Mouse (Mus musculus): ENCODE data around the gene Kctd4.

Kctd4 gene

DNA sequence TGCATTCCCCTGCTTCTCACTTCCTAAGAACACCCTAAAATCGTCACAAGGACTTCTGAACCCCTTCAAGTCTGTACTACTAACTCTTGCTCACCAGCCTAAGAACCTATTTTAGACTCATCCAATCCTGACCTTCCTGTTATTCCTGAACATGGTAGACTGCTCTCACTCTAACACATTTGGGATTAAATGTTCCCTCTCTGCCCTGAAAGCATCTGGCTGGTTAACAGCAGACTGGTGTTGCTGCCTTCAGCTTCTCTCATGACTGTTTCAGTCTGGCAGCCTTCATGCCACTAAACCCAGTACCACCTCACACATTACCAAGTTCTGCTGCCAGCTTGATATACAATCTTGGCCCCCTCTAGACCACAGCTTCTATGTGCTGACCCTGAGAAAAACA, 34.4 kb downstream of the Kctd4 start:
- DNase-seq (ENCODE audit: low read depth, low spot score) = no peak

GRCm38 (mm10) chr14:75990936-75991335, 36.1 kb downstream of the Kctd4 start:
- DNase-seq (ENCODE audit: low read depth, low spot score) = no peak

- DNase-seq (ENCODE audit: low read depth, low spot score) = no peak
These were observed 37.6 kb downstream of the Kctd4 start for GRCm38 (mm10) chr14:75992371-75992770.

GRCm38 (mm10) chr14:75998082-75998481, 43.3 kb downstream of the Kctd4 start:
- no peak for DNase-seq (ENCODE audit: low read depth, low spot score)

DNA sequence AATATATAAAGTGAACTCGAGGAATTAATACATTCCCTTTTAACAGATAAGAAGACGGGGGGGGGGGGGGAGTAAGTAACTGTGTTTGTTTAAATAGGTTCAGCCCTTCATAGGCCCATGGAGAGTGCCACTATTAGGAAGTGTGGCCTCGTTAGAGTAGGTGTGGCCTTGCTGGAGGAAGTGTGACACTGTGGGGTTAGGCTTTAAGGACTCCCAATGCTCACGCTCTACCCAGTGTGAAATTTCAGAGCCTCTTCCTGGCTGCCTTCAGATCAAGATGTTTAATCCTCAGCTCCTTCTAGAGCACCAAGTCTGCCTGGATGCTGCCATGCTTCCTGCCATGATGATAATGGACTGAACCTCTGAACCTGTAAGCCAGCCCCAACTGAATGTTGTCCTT, 47.0 kb downstream of the Kctd4 start:
- no peak for DNase-seq (ENCODE audit: low read depth, low spot score)

DNA sequence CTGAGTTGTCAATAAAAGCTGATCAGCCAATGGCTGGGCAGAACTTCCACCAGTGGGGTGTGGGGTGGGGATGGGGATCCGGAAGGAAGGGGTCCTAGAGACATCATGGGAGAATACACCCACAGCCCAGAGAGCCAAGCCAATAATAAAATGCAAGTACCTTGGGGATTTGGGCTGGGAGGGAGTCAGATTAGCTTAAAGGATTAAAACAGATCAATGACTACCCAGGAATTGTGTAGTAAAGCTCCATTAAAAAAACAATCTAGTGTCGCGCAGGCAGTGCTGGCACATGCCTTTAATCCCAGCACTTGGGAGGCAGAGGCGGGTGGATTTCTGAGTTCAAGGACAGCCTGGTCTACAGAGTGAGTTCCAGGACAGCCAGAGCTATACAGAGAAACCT, 50.2 kb downstream of the Kctd4 start:
- DNase-seq (ENCODE audit: low read depth, low spot score) = no peak

GRCm38 (mm10) chr14:76008174-76008573, 53.4 kb downstream of the Kctd4 start:
- DNase-seq (ENCODE audit: low read depth, low spot score) = no peak

DNA sequence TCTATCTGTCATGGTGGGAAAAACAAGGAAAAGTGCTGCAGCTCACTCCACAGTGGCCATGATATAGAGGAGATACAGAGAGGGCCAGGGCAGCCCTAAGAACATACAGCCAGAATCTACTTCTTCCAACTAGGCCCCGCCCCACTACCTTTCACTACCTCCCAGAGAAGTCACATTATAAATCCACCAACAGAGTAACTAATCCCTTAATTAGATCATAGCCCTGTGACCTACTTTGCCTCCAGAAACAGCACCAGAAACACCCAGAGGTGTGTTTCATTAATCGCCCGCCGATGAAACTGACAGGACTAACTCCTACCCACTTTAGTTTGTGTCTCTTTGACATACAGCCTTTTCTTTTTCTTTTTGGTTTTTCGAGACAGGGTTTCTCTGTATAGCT, 54.4 kb downstream of the Kctd4 start:
- DNase-seq (ENCODE audit: low read depth, low spot score) = no peak

GRCm38 (mm10) chr14:76010102-76011061, 55.6 kb downstream of the Kctd4 start, which contains the start of gene Gtf2f2:
TSS of gene Gtf2f2 (minus strand) at chr14:76010865.
- DNase-seq (ENCODE audit: low read depth, low spot score) = peak; percentile 94

DNA sequence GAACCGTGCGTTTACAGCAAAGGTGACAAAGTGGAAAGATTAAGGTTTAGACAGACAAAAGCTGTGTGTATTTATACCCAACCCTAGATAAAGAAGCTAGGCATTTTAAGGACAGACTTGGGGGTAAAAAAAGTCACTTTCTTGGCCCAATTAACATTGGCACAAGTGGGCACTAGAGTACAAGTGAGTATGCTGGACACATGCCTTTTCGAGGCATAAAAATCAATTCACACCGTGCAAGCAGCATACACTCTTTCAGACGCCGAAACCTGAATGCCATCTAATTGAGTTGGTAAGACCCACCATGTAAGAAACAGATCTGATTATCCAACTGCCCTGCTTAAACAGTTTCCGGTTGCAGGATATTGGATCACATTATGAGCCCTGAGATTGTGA, 56.3 kb downstream of the Kctd4 start:
- DNase-seq (ENCODE audit: low read depth, low spot score) = no peak

- DNase-seq (ENCODE audit: low read depth, low spot score) = no peak
These were observed 59.5 kb downstream of the Kctd4 start for GRCm38 (mm10) chr14:76014331-76014730.
